Mouse (Mus musculus) kidney, postnatal 0 days (tissue): ENCODE results near the gene Nasp. TPM values are rescaled to one million over a fixed set of nuclear protein-coding genes. Genes with fewer than 3 reads are reported as not detected.
"Not testable (repeated sequence)": the region's sequence is repeated elsewhere in the genome, so short reads cannot be mapped to it uniquely, and the experiment has no call there.

Experiments
- ATAC-seq: fragments of 200-750 bp; cut with Nextera tagmentation; replicated peaks from 2 replicates; pipeline ENCODE4 v1.8.0; 2017; ENCODE audit warnings: low read depth, moderate number of reproducible peaks, moderate TSS enrichment, moderate library complexity; ENCODE audit not compliant: low FRiP score
- DNase-seq: peaks from one replicate; pipeline ENCODE4 v3.0.0-alpha.2; 2016; ENCODE audit warnings: low spot score
- H3K27ac ChIP-seq: fragments of 300-500 bp; sonication (generic); 2 replicates; pipeline ENCODE4 v1.5.1; 2014; ENCODE audit warnings: mild to moderate bottlenecking
- H3K27me3 ChIP-seq: fragments of 300-500 bp; sonication (generic); 2 replicates; pipeline ENCODE4 v1.6.1; 2014; ENCODE audit warnings: low read length, mixed read lengths; ENCODE audit not compliant: insufficient read depth
- H3K36me3 ChIP-seq: fragments of 300-500 bp; sonication (generic); 2 replicates; pipeline ENCODE4 v1.6.1; 2014; ENCODE audit warnings: low read length, mixed read lengths; ENCODE audit not compliant: insufficient read depth
- H3K4me1 ChIP-seq: fragments of 300-500 bp; sonication (generic); replicated peaks from 2 replicates; pipeline ENCODE4 v1.6.1; 2014; ENCODE audit warnings: antibody characterized with exemption, low read length, mixed read lengths; ENCODE audit not compliant: insufficient read depth
- H3K4me2 ChIP-seq: fragments of 300-500 bp; sonication (generic); 2 replicates; pipeline ENCODE4 v1.6.1; 2014; ENCODE audit warnings: mild to moderate bottlenecking, low read length, moderate library complexity, mixed read lengths
- H3K4me3 ChIP-seq: fragments of 300-500 bp; sonication (generic); replicated peaks from 2 replicates; pipeline ENCODE4 v1.5.1; 2014; ENCODE audit warnings: low read depth, low read length
- H3K9ac ChIP-seq: fragments of 300-500 bp; sonication (generic); 2 replicates; pipeline ENCODE4 v1.6.1; 2014; ENCODE audit warnings: low read depth, low read length
- H3K9me3 ChIP-seq: fragments of 300-500 bp; sonication (generic); replicated peaks from 2 replicates; pipeline ENCODE4 v1.6.1; 2016; ENCODE audit warnings: low read length, inconsistent platforms, mixed read lengths
- CTCF ChIP-seq: IDR thresholded peaks from 2 replicates; pipeline ENCODE4 v1.5.1; 2016; ENCODE audit warnings: antibody characterized with exemption, low read depth, mild to moderate bottlenecking, moderate library complexity
- WGBS: fragments of 180-500 bp; shearing (Covaris S2); extraction: QIAGEN DNeasy Blood & Tissue Kit; methylation state at CpG from one replicate; pipeline ENCODE4 v1.1.7; 2014; 5-methylcytosine and 5-hydroxymethylcytosine counted together
- polyA plus RNA-seq: library from polyadenylated mRNA; unstranded; fragments of >200 nt; fragmentation: Nextera tagmentation; extraction: Ambion mirVana; gene quantifications from 2 replicates; pipeline ENCODE4 v1.2.1, GENCODE M21; 2015

Nasp gene
- polyA plus RNA-seq, 1 experiment from 2014 or later: 82.7 TPM

DNA sequence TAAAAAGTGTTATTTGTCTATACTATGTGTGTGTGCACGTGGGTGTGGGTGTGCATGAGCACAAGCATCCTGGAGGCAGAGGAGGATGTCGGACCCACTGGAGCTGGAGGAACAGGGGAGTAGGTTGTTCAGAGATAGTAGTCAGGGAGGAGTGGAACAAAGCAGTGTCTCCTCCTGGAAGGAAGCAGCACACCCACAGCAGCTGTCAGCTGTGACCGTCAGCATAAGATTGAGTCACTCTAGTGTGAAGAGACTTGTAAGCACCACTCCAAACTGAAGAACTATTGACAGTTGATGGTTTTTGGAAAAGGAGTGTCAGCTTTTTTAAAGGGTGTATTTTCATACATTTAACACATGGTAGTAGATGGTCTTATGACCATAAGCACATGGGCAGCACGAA, 38.9 kb upstream of the Nasp start:
- no peak overlapping the region for H3K9ac ChIP-seq
- no peak for DNase-seq
- no peaks in the 10 kb centered on the region for H3K27me3 ChIP-seq
- TF ChIP-seq CTCF: no peak
- no peak overlapping the region for H3K27ac ChIP-seq
- WGBS: 56% methylated on average over 4 of the region's 4 CpGs
- no peaks in the 10 kb centered on the region for H3K9me3 ChIP-seq
- no peak overlapping the region for H3K4me3 ChIP-seq
- H3K36me3 ChIP-seq: no peaks in the 10 kb centered on the region
- H3K4me1 ChIP-seq: no peaks in the 10 kb centered on the region
- H3K4me2 ChIP-seq: no peak overlapping the region
- peak; percentile 40; the same call in 1 of the 2 replicates for ATAC-seq

GRCm38 (mm10) chr4:116661998-116662397, 34.3 kb upstream of the Nasp start:
- Histone ChIP-seq H3K27me3 (no peaks in the 10 kb centered on the region), H3K9ac (no peak overlapping the region), H3K36me3 (no peaks in the 10 kb centered on the region), H3K27ac (no peak overlapping the region), H3K4me3 (no peak overlapping the region), H3K9me3 (no peaks in the 10 kb centered on the region), H3K4me2 (no peak overlapping the region), H3K4me1 (no peaks in the 10 kb centered on the region)
- DNase-seq: no peak
- 86% methylated on average over 1 of the region's 1 CpGs for WGBS
- ATAC-seq: no peak
- TF ChIP-seq CTCF: no peak

DNA sequence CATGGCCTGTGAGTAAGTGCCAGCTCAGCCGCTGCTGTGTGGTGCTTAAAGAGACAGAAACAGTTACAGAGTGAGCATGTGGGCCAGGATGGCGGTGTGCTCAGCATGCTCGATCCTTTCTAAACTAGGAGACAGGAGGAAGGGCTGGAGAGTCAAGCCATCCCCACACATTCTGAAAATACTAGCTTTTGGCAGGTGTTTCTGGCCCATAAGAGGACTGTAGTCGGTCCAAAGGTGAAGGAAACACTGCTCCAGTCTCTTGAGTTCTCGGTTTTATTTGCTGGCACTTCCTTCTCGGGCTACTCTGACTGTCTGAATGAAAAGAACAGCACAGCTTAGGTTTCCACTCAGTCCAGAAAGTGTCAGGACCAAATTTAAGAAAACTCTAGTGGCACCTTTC, 33.1 kb upstream of the Nasp start:
- Histone ChIP-seq H3K4me1 (no peaks in the 10 kb centered on the region), H3K4me3 (no peak overlapping the region), H3K27ac (peak overlapping the region; percentile 14; the same call in 1 of the 2 replicates), H3K4me2 (no peak overlapping the region), H3K36me3 (no peaks in the 10 kb centered on the region), H3K27me3 (no peaks in the 10 kb centered on the region), H3K9ac (no peak overlapping the region), H3K9me3 (no peaks in the 10 kb centered on the region)
- DNase-seq (no peak), ATAC-seq (no peak)
- 71% methylated on average over 6 of the region's 6 CpGs for WGBS
- no peak for TF ChIP-seq CTCF

DNA sequence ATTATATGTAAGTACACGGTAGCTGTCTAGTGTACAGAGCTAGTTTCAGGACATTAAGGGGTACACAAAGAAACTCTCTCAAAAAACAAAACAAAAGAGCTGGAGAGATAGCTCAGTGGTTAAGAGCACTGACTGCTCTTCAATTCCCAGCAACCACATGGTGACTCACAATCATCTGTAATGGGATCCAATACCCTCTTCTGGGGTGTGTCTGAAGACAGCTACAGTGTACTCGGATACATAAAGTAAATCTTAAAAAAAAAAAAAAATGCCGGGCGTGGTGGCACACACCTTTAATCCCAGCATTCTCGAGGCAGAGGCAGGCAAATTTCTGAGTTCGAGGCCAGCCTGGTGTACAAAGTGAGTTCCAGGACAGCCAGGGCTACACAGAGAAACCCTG, 32.2 kb upstream of the Nasp start:
- peak overlapping the region; percentile 58; the same call in 1 of the 2 replicates for H3K27ac ChIP-seq
- H3K4me3 ChIP-seq, H3K4me2 ChIP-seq, H3K36me3 ChIP-seq, DNase-seq, H3K9me3 ChIP-seq, H3K4me1 ChIP-seq, H3K9ac ChIP-seq, ATAC-seq, H3K27me3 ChIP-seq: not testable (repeated sequence)
- WGBS: 79% methylated on average over 6 of the region's 6 CpGs

DNA sequence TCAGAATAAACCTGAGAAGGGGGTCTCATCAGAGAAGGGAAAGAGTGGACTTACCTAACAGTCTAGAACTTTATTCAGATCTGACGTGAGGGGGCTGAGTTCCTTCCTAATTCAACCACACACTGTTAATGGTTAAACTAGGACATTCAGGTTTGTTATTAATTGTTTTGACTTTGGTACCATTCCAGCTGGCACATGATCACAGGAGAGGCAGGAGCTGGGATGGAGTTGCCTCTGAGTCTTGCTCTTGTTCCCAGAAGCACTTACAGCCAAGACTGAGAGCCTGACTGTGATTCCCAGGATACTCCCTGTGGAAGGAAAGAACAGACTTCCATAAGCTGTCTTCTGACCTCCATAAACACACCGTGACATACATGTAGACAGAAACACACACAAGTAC, 31.7 kb upstream of the Nasp start:
- H3K4me2 ChIP-seq: no peak overlapping the region; the same call in 1 of the 2 replicates
- peak; percentile 66 for DNase-seq
- no peak overlapping the region for H3K9ac ChIP-seq
- no peaks in the 10 kb centered on the region for H3K9me3 ChIP-seq
- ATAC-seq: peak; percentile 70
- peak overlapping the region; percentile 58; the same call in 1 of the 2 replicates for H3K27ac ChIP-seq
- no peak overlapping the region for H3K4me3 ChIP-seq
- H3K27me3 ChIP-seq: no peaks in the 10 kb centered on the region
- H3K36me3 ChIP-seq: no peaks in the 10 kb centered on the region
- no peaks in the 10 kb centered on the region for H3K4me1 ChIP-seq
- TF ChIP-seq CTCF: no peak
- WGBS: 28% methylated on average over 2 of the region's 2 CpGs

- 53% methylated on average over 3 of the region's 3 CpGs for WGBS
- TF ChIP-seq CTCF: no peak
- H3K4me2 ChIP-seq: no peak overlapping the region
- H3K36me3 ChIP-seq: no peaks in the 10 kb centered on the region
- H3K9me3 ChIP-seq: no peaks in the 10 kb centered on the region
- ATAC-seq (no peak), DNase-seq (no peak)
- H3K9ac ChIP-seq: no peak overlapping the region
- H3K4me3 ChIP-seq: no peak overlapping the region
- H3K27me3 ChIP-seq: no peaks in the 10 kb centered on the region
- no peaks in the 10 kb centered on the region for H3K4me1 ChIP-seq
- H3K27ac ChIP-seq: no peak overlapping the region
Observed at GRCm38 (mm10) chr4:116657971-116658370, 30.2 kb upstream of the Nasp start.

DNA sequence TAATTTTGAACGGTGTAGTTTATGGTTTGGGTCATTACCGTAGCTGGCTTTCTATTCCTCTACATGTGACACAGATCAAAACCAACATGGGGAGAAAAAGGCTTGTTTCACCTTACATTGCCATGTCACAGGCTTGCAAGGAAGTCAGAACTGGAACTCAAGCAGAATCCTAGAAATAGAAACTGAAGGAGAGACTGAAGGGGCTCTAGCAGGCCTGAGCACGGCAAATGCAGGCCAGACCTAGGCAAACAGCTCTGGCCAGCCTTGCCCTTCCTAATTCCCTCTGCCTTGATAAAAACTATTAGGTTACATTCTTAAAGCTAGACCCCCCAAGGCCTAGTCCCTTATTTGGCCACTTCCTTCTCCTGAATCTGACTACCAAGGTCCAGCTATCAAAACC, 27.9 kb upstream of the Nasp start:
- WGBS: 76% methylated on average over 3 of the region's 3 CpGs

More for the DNA sequence above, 27.9 kb upstream of the Nasp start:
- Histone ChIP-seq H3K4me1 (no peaks in the 10 kb centered on the region), H3K27me3 (no peaks in the 10 kb centered on the region), H3K27ac (peak overlapping the region; percentile 70), H3K9me3 (no peaks in the 10 kb centered on the region), H3K9ac (no peak overlapping the region), H3K36me3 (no peaks in the 10 kb centered on the region), H3K4me2 (no peak overlapping the region), H3K4me3 (no peak overlapping the region)
- DNase-seq (no peak), ATAC-seq (no peak)
- no peak for TF ChIP-seq CTCF
